Mouse (Mus musculus) retina, adult 2 months (tissue): Measurements from ENCODE around the gene Ceacam14.

ENCODE experiments used
- DNase-seq: peaks from one replicate; pipeline ENCODE4 v3.0.0-alpha.2; 2012; ENCODE audit warnings: low read depth, low spot score

Ceacam14 gene

DNA sequence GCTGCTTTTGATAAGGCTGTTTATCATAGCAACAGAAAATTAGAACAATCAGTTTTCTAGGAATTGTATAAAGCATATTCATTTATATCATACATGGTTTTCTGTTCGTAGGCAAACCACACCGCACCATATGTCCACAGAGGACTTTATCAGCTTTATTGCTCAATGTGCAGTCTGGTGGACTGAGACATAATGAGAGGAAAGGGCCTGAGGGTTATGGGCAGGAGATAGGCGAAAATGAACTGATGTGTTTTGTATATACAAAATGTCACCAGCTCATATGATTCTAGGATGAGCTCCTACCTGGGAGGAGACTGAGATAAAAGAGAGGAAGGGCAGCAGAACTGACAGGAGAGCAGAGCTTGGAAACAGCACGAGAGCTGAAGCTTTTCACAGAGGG lies at the start of gene Ceacam14:
Gene Ceacam14 (plus strand): TSS at position 301 of the 400 bp plus-strand sequence.
- no peak for DNase-seq
